Mouse (Mus musculus) MEL (cell line): ENCODE data around the gene Mroh2a.

Experiments
- BHLHE40 ChIP-seq: IDR thresholded peaks from 2 replicates; pipeline ENCODE4 v1.6.1; 2012; ENCODE audit warnings: low read depth, mild to moderate bottlenecking, inconsistent platforms, low read length, improper control_type of control experiment, borderline replicate concordance
- CTCF ChIP-seq, 3 experiments: IDR thresholded peaks in 2 of 3; conservative IDR thresholded peaks in 1 of 3; 2 replicates each; pipeline ENCODE4 v1.5.1; 2011 to 2012; ENCODE audit warnings: low read length in 3 of 3, low read depth in 2 of 3, mild to moderate bottlenecking in 2 of 3, improper control_type of control experiment in 1 of 3, inconsistent platforms in 1 of 3, mixed read lengths in 1 of 3, moderate library complexity in 1 of 3; ENCODE audit not compliant: control insufficient read depth in 1 of 3, insufficient read depth in 1 of 3, poor library complexity in 1 of 3, severe bottlenecking in 1 of 3
- E2F4 ChIP-seq: IDR thresholded peaks from 2 replicates; pipeline ENCODE4 v1.6.1; 2011; ENCODE audit warnings: low read depth, low read length, improper control_type of control experiment, borderline replicate concordance
- MAX ChIP-seq: IDR thresholded peaks from 2 replicates; pipeline ENCODE4 v1.6.1; 2011; ENCODE audit warnings: low read length, improper control_type of control experiment
- MYC ChIP-seq: IDR thresholded peaks from 2 replicates; pipeline ENCODE4 v1.6.1; 2011; ENCODE audit warnings: low read depth, mild to moderate bottlenecking, low read length, improper control_type of control experiment, moderate library complexity
- NRF1 ChIP-seq: IDR thresholded peaks from 2 replicates; pipeline ENCODE4 v1.6.1; 2014; ENCODE audit warnings: low read depth, mild to moderate bottlenecking, inconsistent platforms, low read length, improper control_type of control experiment, moderate library complexity; ENCODE audit not compliant: poor library complexity, insufficient read depth, severe bottlenecking
- POLR2A ChIP-seq, 2 experiments: IDR thresholded peaks; 2 replicates each; pipeline ENCODE4 v1.6.1; 2011 to 2012; ENCODE audit warnings: low read length in 2 of 2, mild to moderate bottlenecking in 2 of 2, control low read depth in 1 of 2, improper control_type of control experiment in 1 of 2, low read depth in 1 of 2, moderate library complexity in 1 of 2; ENCODE audit not compliant: control insufficient read depth in 1 of 2, insufficient read depth in 1 of 2, poor library complexity in 1 of 2
- SIN3A ChIP-seq: IDR thresholded peaks from 2 replicates; pipeline ENCODE4 v1.6.1; 2012; ENCODE audit warnings: low read length, improper control_type of control experiment, inconsistent platforms
- TAL1 ChIP-seq: IDR thresholded peaks from 2 replicates; pipeline ENCODE4 v1.6.1; 2012; ENCODE audit warnings: mild to moderate bottlenecking, inconsistent platforms, low read length, moderate library complexity, mixed read lengths
- TBP ChIP-seq: IDR thresholded peaks from 2 replicates; pipeline ENCODE4 v1.8.0; 2011; ENCODE audit warnings: low read depth, low read length, improper control_type of control experiment
- UBTF ChIP-seq: IDR thresholded peaks from 2 replicates; pipeline ENCODE4 v1.6.1; 2012; ENCODE audit warnings: low read depth, mild to moderate bottlenecking, inconsistent platforms, low read length, improper control_type of control experiment, moderate library complexity, borderline replicate concordance; ENCODE audit not compliant: insufficient read depth
- ZKSCAN1 ChIP-seq: IDR thresholded peaks from 2 replicates; pipeline ENCODE4 v1.6.1; 2012; ENCODE audit warnings: low read depth, mild to moderate bottlenecking, inconsistent platforms, low read length, improper control_type of control experiment, moderate library complexity
- ZNF384 ChIP-seq: IDR thresholded peaks from 2 replicates; pipeline ENCODE4 v1.6.1; 2012; ENCODE audit warnings: low read depth, mild to moderate bottlenecking, inconsistent platforms, low read length, improper control_type of control experiment

- TF ChIP-seq CTCF (IDR thresholded peaks at IDR 0.05 in 2 of 3, conservative IDR thresholded peaks at IDR 0.05 in 1 of 3; ENCODE audit: control insufficient read depth in 1 of 3, insufficient read depth in 1 of 3, low read depth in 2 of 3, low read length in 3 of 3, poor library complexity in 1 of 3, severe bottlenecking in 1 of 3), result no peak
- no peak for TF ChIP-seq ZNF384
- TF ChIP-seq ZKSCAN1, result no peak
- TF ChIP-seq POLR2A (IDR thresholded peaks at IDR 0.05; ENCODE audit: control insufficient read depth in 1 of 2, insufficient read depth in 1 of 2, low read depth in 1 of 2, low read length in 2 of 2, poor library complexity in 1 of 2), result no peak
- TF ChIP-seq E2F4, result no peak
- no peak for TF ChIP-seq MAX
- no peak for TF ChIP-seq UBTF
- TF ChIP-seq TBP, result no peak
- no peak for TF ChIP-seq BHLHE40
- no peak for TF ChIP-seq MYC
- TF ChIP-seq SIN3A, result no peak
- no peak for TF ChIP-seq TAL1
- no peak for TF ChIP-seq NRF1
Observed at GRCm38 (mm10) chr1:88186325-88186935, 40.4 kb upstream of the Mroh2a start.
